Mouse (Mus musculus) intestine, postnatal 0 days (tissue): ENCODE measurements at regions not wholly inside any gene's neighbourhood (a gene's known extent, or its start where the extent isn't known, plus 50 kb on each side); places are given as distances from the start of the nearest gene placed in this dataset.
A peak's percentile ranks its signal among the peaks of the same experiment; 100 is the strongest.

Source experiments
- ATAC-seq: fragments of 200-750 bp; cut with Nextera tagmentation; 2 replicates; pipeline ENCODE4 v1.8.0; 2017; ENCODE audit warnings: mild to moderate bottlenecking, moderate TSS enrichment, moderate library complexity
- H3K27ac ChIP-seq: fragments of 300-500 bp; sonication (generic); 2 replicates; pipeline ENCODE4 v1.5.1; 2014; ENCODE audit warnings: mild to moderate bottlenecking, low read depth, low read length, moderate library complexity
- H3K27me3 ChIP-seq: fragments of 300-500 bp; sonication (generic); replicated peaks from 2 replicates; pipeline ENCODE4 v1.6.1; 2014; ENCODE audit warnings: low read length, mixed read lengths; ENCODE audit not compliant: control insufficient read depth, insufficient read depth
- H3K36me3 ChIP-seq: fragments of 300-500 bp; sonication (generic); 2 replicates; pipeline ENCODE4 v1.6.1; 2014; ENCODE audit warnings: mild to moderate bottlenecking, moderate library complexity; ENCODE audit not compliant: control insufficient read depth, insufficient read depth
- H3K4me1 ChIP-seq: fragments of 300-500 bp; sonication (generic); replicated peaks from 2 replicates; pipeline ENCODE4 v1.6.1; 2014; ENCODE audit warnings: antibody characterized with exemption, low read length, mixed read lengths; ENCODE audit not compliant: control insufficient read depth, insufficient read depth
- H3K4me2 ChIP-seq: fragments of 300-500 bp; sonication (generic); replicated peaks from 2 replicates; pipeline ENCODE4 v1.6.1; 2014; ENCODE audit warnings: low read depth, mild to moderate bottlenecking, moderate library complexity
- H3K4me3 ChIP-seq: fragments of 300-500 bp; sonication (generic); 2 replicates; pipeline ENCODE4 v1.5.1; 2014; ENCODE audit warnings: low read depth, low read length
- H3K9ac ChIP-seq: fragments of 300-500 bp; sonication (generic); 2 replicates; pipeline ENCODE4 v1.6.1; 2014; ENCODE audit warnings: mild to moderate bottlenecking, low read depth, low read length
- H3K9me3 ChIP-seq: fragments of 300-500 bp; sonication (generic); 2 replicates; pipeline ENCODE4 v1.6.1; 2016; ENCODE audit warnings: mixed run types; ENCODE audit not compliant: control insufficient read depth
- CTCF ChIP-seq: sonication (generic); IDR thresholded peaks from 2 replicates; pipeline ENCODE4 v1.5.1; 2016; ENCODE audit warnings: low read depth, mild to moderate bottlenecking, control low read depth, antibody characterized with exemption, moderate library complexity
- WGBS: fragments of 180-500 bp; shearing (Covaris S2); extraction: QIAGEN DNeasy Blood & Tissue Kit; methylation state at CpG from one replicate; pipeline ENCODE4 v1.1.7; 2014; 5-methylcytosine and 5-hydroxymethylcytosine counted together

- no peaks in the 10 kb centered on the region for H3K4me1 ChIP-seq
- no peaks in the 10 kb centered on the region for H3K27me3 ChIP-seq
- 71% methylated on average over 3 of the region's 3 CpGs for WGBS
- no peak for ATAC-seq
- H3K27ac ChIP-seq: no peak overlapping the region
- H3K9me3 ChIP-seq: no peaks in the 10 kb centered on the region
- no peak overlapping the region for H3K4me2 ChIP-seq
- no peak for TF ChIP-seq CTCF
- no peak overlapping the region for H3K9ac ChIP-seq
- H3K4me3 ChIP-seq: no peak overlapping the region
- no peaks in the 10 kb centered on the region for H3K36me3 ChIP-seq
These were observed 88.8 kb upstream of the Zkscan2 start for GRCm38 (mm10) chr7:123589099-123589498.

DNA sequence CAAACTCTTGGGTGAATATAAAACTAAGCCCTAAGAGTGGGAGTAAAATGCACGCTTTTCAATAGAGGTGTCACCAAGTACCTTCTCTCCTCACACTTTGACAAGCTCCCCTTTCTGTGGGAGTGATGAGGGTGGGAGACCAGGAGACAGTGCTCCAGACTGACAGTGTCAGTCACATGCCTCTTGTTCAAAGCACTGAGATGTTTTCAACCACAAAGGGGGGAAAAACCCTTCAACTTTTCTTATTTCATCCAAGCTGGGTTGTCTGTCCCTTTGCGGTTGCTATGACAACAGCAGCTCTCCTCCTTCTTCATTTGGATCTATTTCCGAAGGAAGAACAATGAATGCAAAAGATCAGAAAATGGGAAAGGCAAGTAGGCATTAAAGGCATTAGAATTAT is 73.5 kb upstream of the Zkscan2 start:
- Histone ChIP-seq H3K4me3 (no peak overlapping the region), H3K27ac (no peak overlapping the region), H3K9me3 (no peaks in the 10 kb centered on the region), H3K4me2 (no peak overlapping the region), H3K27me3 (no peaks in the 10 kb centered on the region), H3K9ac (no peak overlapping the region), H3K4me1 (no peaks in the 10 kb centered on the region), H3K36me3 (no peaks in the 10 kb centered on the region)
- ATAC-seq: no peak
- no peak for TF ChIP-seq CTCF
- WGBS: 59% methylated on average over 3 of the region's 3 CpGs

- H3K4me1 ChIP-seq: no peaks in the 10 kb centered on the region
- no peaks in the 10 kb centered on the region for H3K36me3 ChIP-seq
- H3K4me3 ChIP-seq: no peak overlapping the region
- no peak overlapping the region for H3K4me2 ChIP-seq
- H3K27ac ChIP-seq: no peak overlapping the region
- H3K9ac ChIP-seq: no peak overlapping the region
- TF ChIP-seq CTCF: no peak
- no peaks in the 10 kb centered on the region for H3K27me3 ChIP-seq
- whole genome bisulfite sequencing: 39% methylated on average over 4 of the region's 4 CpGs
- no peaks in the 10 kb centered on the region for H3K9me3 ChIP-seq
- no peak for ATAC-seq
These were observed 72.2 kb upstream of the Zkscan2 start for GRCm38 (mm10) chr7:123572376-123572990.

GRCm38 (mm10) chr7:123566264-123566663 is 66.0 kb upstream of the Zkscan2 start:
- H3K4me2 ChIP-seq: no peak overlapping the region
- peak; percentile 34 for TF ChIP-seq CTCF
- no peak for ATAC-seq
- H3K27me3 ChIP-seq: no peaks in the 10 kb centered on the region
- H3K27ac ChIP-seq: no peak overlapping the region
- H3K4me3 ChIP-seq: no peak overlapping the region
- H3K36me3 ChIP-seq: no peaks in the 10 kb centered on the region
- 56% methylated on average over 1 of the region's 1 CpGs for WGBS
- H3K9ac ChIP-seq: no peak overlapping the region
- no peaks in the 10 kb centered on the region for H3K4me1 ChIP-seq
- no peaks in the 10 kb centered on the region for H3K9me3 ChIP-seq

DNA sequence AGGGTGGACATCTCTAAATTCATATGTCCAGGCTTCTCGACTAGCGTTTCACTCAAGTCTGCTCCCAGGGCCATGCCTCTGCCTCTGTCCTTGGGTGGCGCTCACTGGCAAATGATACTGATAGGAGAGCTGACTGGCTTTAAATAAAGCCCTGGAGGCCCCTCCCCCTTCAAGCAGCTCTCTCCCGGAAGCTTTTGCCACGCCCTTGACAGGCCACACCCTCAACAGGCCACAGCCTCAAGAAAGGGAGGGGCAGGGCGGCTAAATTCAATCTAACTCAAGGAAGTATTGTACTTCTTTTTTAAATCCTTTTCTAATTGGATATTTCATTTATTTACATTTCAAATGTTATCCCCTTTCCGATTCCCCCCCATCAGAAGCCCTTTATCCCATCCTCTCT is 59.3 kb upstream of the Zkscan2 start:
- no peak for TF ChIP-seq CTCF
- ATAC-seq: no peak
- H3K36me3 ChIP-seq: no peaks in the 10 kb centered on the region
- H3K27me3 ChIP-seq: no peaks in the 10 kb centered on the region
- no peak overlapping the region for H3K4me2 ChIP-seq
- 70% methylated on average over 7 of the region's 7 CpGs for WGBS
- no peaks in the 10 kb centered on the region for H3K4me1 ChIP-seq
- H3K9me3 ChIP-seq: no peaks in the 10 kb centered on the region
- H3K4me3 ChIP-seq: no peak overlapping the region
- no peak overlapping the region for H3K9ac ChIP-seq
- H3K27ac ChIP-seq: no peak overlapping the region
